ENCODE assay signal across 21 mouse cellular contexts in the genomic region with DNA sequence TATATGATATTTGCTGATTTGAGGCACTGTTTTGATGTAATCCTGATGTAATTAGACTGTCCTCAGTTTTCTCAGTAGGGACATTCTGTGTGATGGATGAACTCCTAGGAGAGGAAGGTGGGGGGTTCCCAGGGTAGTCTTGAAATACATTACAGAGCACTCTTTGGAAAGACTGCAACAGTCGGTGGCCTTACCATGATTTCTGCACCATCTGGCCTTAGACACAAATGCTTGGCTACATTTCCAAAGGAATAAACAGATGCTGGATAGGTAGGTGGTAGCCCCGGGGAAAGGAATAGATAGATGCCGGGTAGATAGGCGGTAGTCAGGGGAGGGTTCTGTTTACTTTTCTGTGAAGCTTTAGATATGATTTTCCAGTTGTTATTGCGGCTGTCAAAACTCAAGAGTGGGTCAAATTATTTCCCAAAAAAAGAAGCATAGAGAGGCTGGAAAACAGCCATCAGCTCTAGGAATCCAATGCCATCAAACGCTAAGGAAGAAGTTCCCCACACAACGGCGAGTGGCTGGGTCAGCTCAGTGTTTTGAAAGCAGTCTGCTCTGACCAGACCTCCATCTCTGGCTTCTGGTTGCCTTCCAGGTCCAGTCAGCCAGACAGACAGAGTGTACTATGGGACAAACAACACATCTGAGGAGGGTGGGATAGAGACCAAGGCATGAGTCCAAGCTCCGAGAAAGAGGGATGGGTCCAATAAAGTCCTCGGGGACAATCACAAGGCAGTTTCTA. TPM values are rescaled to one million over a fixed set of nuclear protein-coding genes. Genes with fewer than 3 reads are reported as not detected.
DNase-seq lines count a peak whose midpoint lies in the region; ATAC-seq lines count a peak whose summit lies in the region.
"Had no signal": no experiment of that assay in that cellular context is flagged by ENCODE, and none has a peak within 500 bp of the region (broad histone marks: within the 10 kb centered on the region; RNA-seq: fewer than 3 reads in every experiment).

No protein-coding gene starts in this region.

- no peaks in the 10 kb centered on the region for H3K9me3 ChIP-seq in limb, embryonic 10.5 days (replicated peaks)
- H3K9me3 ChIP-seq: embryonic facial prominence, embryonic 15.5 days; hindbrain, embryonic 15.5 days; intestine, embryonic 15.5 days; kidney, embryonic 15.5 days; stomach, embryonic 15.5 days had no signal

- no peaks in the 10 kb centered on the region for H3K4me1 ChIP-seq in limb, embryonic 10.5 days
- H3K4me1 ChIP-seq: embryonic facial prominence, embryonic 15.5 days; hindbrain, embryonic 15.5 days; kidney, embryonic 15.5 days; stomach, embryonic 15.5 days had no signal

- H3K27ac ChIP-seq in limb, embryonic 10.5 days: no peak overlapping the region
- H3K27ac ChIP-seq: embryonic facial prominence, embryonic 15.5 days; heart, adult 2 months; hindbrain, embryonic 15.5 days; intestine, embryonic 15.5 days; kidney, embryonic 15.5 days; stomach, embryonic 15.5 days had no signal

- no peak for DNase-seq in cerebellum, postnatal 4 days (ENCODE audit: low spot score in 2 of 2)
- DNase-seq in left cerebral cortex, postnatal 4 days: peak; percentile 15
- DNase-seq in left cerebral cortex, adult 11 months (ENCODE audit: low spot score): no peak
- DNase-seq in cerebellum, adult 9-10 months: peak; percentile 76
- peak; percentile 22 for DNase-seq in limb, embryonic 10.5 days (ENCODE audit: low spot score)
- no peak for DNase-seq in embryo, embryonic 10.5 days (ENCODE audit: low spot score)
- DNase-seq in testis, postnatal 10 days (ENCODE audit: low spot score): no peak
- DNase-seq: adrenal gland, postnatal 10 days; gastrocnemius, postnatal 10 days; heart, postnatal 4 days; kidney, postnatal 4 days; thymus, adult 18-20 months; thymus, postnatal 4 days had no signal

- peak; percentile 64 for ATAC-seq in cerebellum, adult (ENCODE audit: insufficient number of reproducible peaks, low FRiP score, low TSS enrichment)
- ATAC-seq: forebrain, embryonic 14.5 days; intestine, embryonic 15.5 days had no signal

- H3K4me3 ChIP-seq in limb, embryonic 10.5 days: no peak overlapping the region
- H3K4me3 ChIP-seq: embryonic facial prominence, embryonic 15.5 days; heart, adult 2 months; hindbrain, embryonic 15.5 days; intestine, embryonic 15.5 days; kidney, embryonic 15.5 days; stomach, embryonic 15.5 days had no signal

- no peaks in the 10 kb centered on the region for H3K27me3 ChIP-seq in limb, embryonic 10.5 days (ENCODE audit: low read depth, poor library complexity, severe bottlenecking)
- H3K27me3 ChIP-seq: embryonic facial prominence, embryonic 15.5 days; hindbrain, embryonic 15.5 days; intestine, embryonic 15.5 days; kidney, embryonic 15.5 days; stomach, embryonic 15.5 days had no signal

- no peaks in the 10 kb centered on the region for H3K36me3 ChIP-seq in limb, embryonic 10.5 days
- H3K36me3 ChIP-seq: embryonic facial prominence, embryonic 15.5 days; hindbrain, embryonic 15.5 days; intestine, embryonic 15.5 days; kidney, embryonic 15.5 days; stomach, embryonic 15.5 days had no signal

- 92% methylated on average over 10 of the region's 10 CpGs for WGBS in limb, embryonic 10.5 days

- intact Hi-C loops in left cerebral cortex, postnatal 4 days (cut with DNase I): no loop called here

RNA-seq across cellular contexts. Expression of a gene that starts 31.9 kb away (rescaled TPM):
- total RNA-seq in left cerebral cortex, postnatal 4 days (2021): 10 to 100 TPM; 27.0 to 29.0 TPM
- polyA plus RNA-seq in limb, embryonic 10.5 days (2016; fragmentation: Nextera tagmentation; extraction: Ambion mirVana): 3.0 and 4.2 TPM in 2 replicates

Comparison
In these comparisons a context has a peak if more than half of its experiments do, and no peak if none do; other contexts are left out.
1. DNase-seq: peak in left cerebral cortex, postnatal 4 days (single experiment), cerebellum, adult 9-10 months (single experiment) and limb, embryonic 10.5 days (single experiment); none in cerebellum, postnatal 4 days (0 of 2), left cerebral cortex, adult 11 months (single experiment), embryo, embryonic 10.5 days (single experiment) and testis, postnatal 10 days (single experiment).